18 mouse cellular contexts compared by ENCODE assay signal in the genomic region with DNA sequence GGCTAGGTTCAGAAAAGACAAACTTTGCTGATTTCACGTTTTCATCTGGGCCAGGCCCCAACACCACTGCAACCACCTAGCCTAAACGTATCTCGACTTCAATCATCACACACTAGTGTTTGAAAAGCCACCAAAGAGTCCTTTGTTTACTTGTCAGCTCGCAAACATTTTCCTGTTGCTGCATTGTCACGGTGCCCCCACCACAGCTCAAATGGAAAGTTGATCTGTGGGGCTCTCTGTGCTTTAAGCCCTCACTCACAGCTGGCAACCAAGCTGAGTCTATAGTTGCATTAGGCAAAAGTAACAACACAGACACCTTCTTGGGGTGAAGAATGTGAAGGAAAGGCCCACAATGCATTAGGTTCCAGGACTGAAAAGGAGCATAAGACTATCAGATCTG. TPM values are rescaled to one million over a fixed set of nuclear protein-coding genes. Genes with fewer than 3 reads are reported as not detected.
"Had no signal": no experiment of that assay in that cellular context is flagged by ENCODE, and none has a peak within 500 bp of the region (broad histone marks: within the 10 kb centered on the region; RNA-seq: fewer than 3 reads in every experiment).

No protein-coding gene starts in this region.

- ATAC-seq: hindbrain, postnatal 0 days; intestine, embryonic 16.5 days had no signal

- H3K9ac ChIP-seq: kidney, embryonic 15.5 days; limb, embryonic 15.5 days; liver, embryonic 14.5 days; midbrain, embryonic 12.5 days; stomach, embryonic 15.5 days had no signal

- H3K4me2 ChIP-seq: kidney, embryonic 15.5 days; limb, embryonic 15.5 days; midbrain, embryonic 12.5 days; stomach, embryonic 15.5 days had no signal

- H3K4me3 ChIP-seq: kidney, embryonic 15.5 days; limb, embryonic 15.5 days; midbrain, embryonic 12.5 days; stomach, embryonic 15.5 days had no signal

- H3K4me1 ChIP-seq: kidney, embryonic 15.5 days; limb, embryonic 15.5 days; midbrain, embryonic 12.5 days; stomach, embryonic 15.5 days had no signal

- H3K9me3 ChIP-seq: kidney, embryonic 15.5 days; limb, embryonic 15.5 days; midbrain, embryonic 12.5 days; stomach, embryonic 15.5 days had no signal

- H3K36me3 ChIP-seq: kidney, embryonic 15.5 days; limb, embryonic 15.5 days; midbrain, embryonic 12.5 days; stomach, embryonic 15.5 days had no signal

- H3K27me3 ChIP-seq: kidney, embryonic 15.5 days; limb, embryonic 15.5 days; midbrain, embryonic 12.5 days; stomach, embryonic 15.5 days had no signal

- DNase-seq: layer of hippocampus, adult 9-11 months; layer of hippocampus, postnatal 36 days; lung, adult 18-20 months had no signal

- H3K27ac ChIP-seq: hindbrain, postnatal 0 days; kidney, embryonic 15.5 days; limb, embryonic 15.5 days; liver, embryonic 14.5 days; midbrain, embryonic 12.5 days; stomach, embryonic 15.5 days had no signal

RNA-seq across cellular contexts. Expression of a gene that starts 4.3 kb away (rescaled TPM):
- total RNA-seq: hindbrain, postnatal 0 days; layer of hippocampus, adult 18-20 months; layer of hippocampus, postnatal 36 days; left cerebral cortex, adult 8-10 months; left cerebral cortex, postnatal 25 days; megakaryocyte-erythroid progenitor cell, adult 5-6 weeks; midbrain, postnatal 0 days had no signal
- polyA plus RNA-seq: hindbrain, postnatal 0 days; intestine, embryonic 16.5 days; kidney, embryonic 15.5 days; limb, embryonic 11.5 days; limb, embryonic 15.5 days; liver, embryonic 14.5 days; lung, embryonic 16.5 days; midbrain, embryonic 12.5 days; midbrain, postnatal 0 days; neural tube, embryonic 14.5 days; stomach, embryonic 15.5 days had no signal
